Mouse (Mus musculus): ENCODE measurements around the gene Cbx5.
A peak's percentile ranks its signal among the peaks of the same experiment; 100 is the strongest.
"Not testable (repeated sequence)": the region's sequence is repeated elsewhere in the genome, so short reads cannot be mapped to it uniquely, and the experiment has no call there.

Gene Cbx5

GRCm38 (mm10) chr15:103239685-103240159 lies at the start of gene Cbx5:
Gene Cbx5 (minus strand): TSS chr15:103239816.
- peak; percentile 99 for DNase-seq (ENCODE audit: low spot score in 2 of 2)

GRCm38 (mm10) chr15:103285778-103286417 lies 46.3 kb upstream of the Cbx5 start:
- peak; percentile 36 to 74 for DNase-seq (ENCODE audit: low spot score in 2 of 2)

- no peak for DNase-seq (ENCODE audit: low spot score in 2 of 2)
These were observed 45.0 kb upstream of the Cbx5 start for GRCm38 (mm10) chr15:103284647-103285046.

- DNase-seq (ENCODE audit: low spot score in 2 of 2), result no peak
These were observed 44.5 kb upstream of the Cbx5 start for GRCm38 (mm10) chr15:103284066-103284465.

- no peak for DNase-seq (ENCODE audit: low spot score in 2 of 2)
These were observed 42.0 kb upstream of the Cbx5 start for GRCm38 (mm10) chr15:103281465-103282205.

GRCm38 (mm10) chr15:103280817-103281464 lies 41.3 kb upstream of the Cbx5 start:
- no peak for DNase-seq (ENCODE audit: low spot score in 2 of 2)

GRCm38 (mm10) chr15:103279750-103280149 lies 40.1 kb upstream of the Cbx5 start:
- no peak for DNase-seq (ENCODE audit: low spot score in 2 of 2)

- DNase-seq (ENCODE audit: low spot score in 2 of 2), result no peak
These were observed 38.3 kb upstream of the Cbx5 start for GRCm38 (mm10) chr15:103277949-103278348.

- not testable (repeated sequence) for DNase-seq (ENCODE audit: low spot score in 2 of 2)
These were observed 36.3 kb upstream of the Cbx5 start for GRCm38 (mm10) chr15:103275943-103276342.

- DNase-seq (ENCODE audit: low spot score in 2 of 2), result peak; percentile 99 to 100
These were observed 33.0 kb upstream of the Cbx5 start, which contains the start of gene Copz1 for GRCm38 (mm10) chr15:103272419-103273279. Gene Copz1 (plus strand): TSS chr15:103272714.

- no peak for DNase-seq (ENCODE audit: low spot score in 2 of 2)
These were observed 29.3 kb upstream of the Cbx5 start for GRCm38 (mm10) chr15:103268903-103269302.

GRCm38 (mm10) chr15:103264794-103265193 lies 25.2 kb upstream of the Cbx5 start:
- no peak for DNase-seq (ENCODE audit: low spot score in 2 of 2)

- no peak for DNase-seq (ENCODE audit: low spot score in 2 of 2)
These were observed 20.4 kb upstream of the Cbx5 start for GRCm38 (mm10) chr15:103259989-103260388.

GRCm38 (mm10) chr15:103259162-103259561 lies 19.5 kb upstream of the Cbx5 start:
- no peak for DNase-seq (ENCODE audit: low spot score in 2 of 2)

- peak; percentile 86 for DNase-seq (ENCODE audit: low spot score in 2 of 2)
These were observed 18.4 kb upstream of the Cbx5 start, which contains the start of gene Nfe2 for GRCm38 (mm10) chr15:103257790-103258728. Gene Nfe2 (minus strand): TSS chr15:103258403.

GRCm38 (mm10) chr15:103256210-103256986 lies 16.8 kb upstream of the Cbx5 start:
- no peak for DNase-seq (ENCODE audit: low spot score in 2 of 2)

- DNase-seq (ENCODE audit: low spot score in 2 of 2), result no peak
These were observed 15.6 kb upstream of the Cbx5 start for GRCm38 (mm10) chr15:103255169-103255568.

- DNase-seq (ENCODE audit: low spot score in 2 of 2), result no peak
These were observed 13.7 kb upstream of the Cbx5 start for GRCm38 (mm10) chr15:103253352-103253751.

- DNase-seq (ENCODE audit: low spot score in 2 of 2), result no peak
These were observed 13.0 kb upstream of the Cbx5 start for GRCm38 (mm10) chr15:103252660-103253059.

- no peak for DNase-seq (ENCODE audit: low spot score in 2 of 2)
These were observed 12.0 kb upstream of the Cbx5 start for GRCm38 (mm10) chr15:103251595-103251994.

Data from heart, adult 9 months (tissue).